Mouse (Mus musculus): ENCODE results near the gene Bmpr1b. TPM values are rescaled to one million over a fixed set of nuclear protein-coding genes. Genes with fewer than 3 reads are reported as not detected.

The Bmpr1b gene
- total RNA-seq, 4 experiments from 2014 or later = 0.22 to 0.35 (median 0.24) TPM

DNA sequence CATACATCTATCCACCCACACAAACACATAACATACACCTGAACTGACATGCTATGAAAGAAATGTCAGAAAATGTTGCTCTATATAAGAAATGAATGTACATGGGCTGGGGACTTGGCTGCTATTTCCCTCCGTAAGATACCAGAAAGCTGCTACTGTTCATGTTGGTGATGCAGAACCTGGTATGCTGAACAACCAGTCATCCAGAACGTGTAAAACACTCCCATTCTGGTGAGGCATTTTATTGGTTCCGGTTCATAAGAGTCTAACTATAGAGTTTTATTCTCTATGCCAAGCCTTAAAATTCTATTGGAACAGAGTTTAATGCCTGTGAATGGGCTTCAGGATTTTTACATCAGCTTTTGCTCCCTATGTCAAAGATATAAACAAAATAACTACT, 55.0 kb downstream of the Bmpr1b start:
- no peak for DNase-seq (ENCODE audit: low spot score)

DNA sequence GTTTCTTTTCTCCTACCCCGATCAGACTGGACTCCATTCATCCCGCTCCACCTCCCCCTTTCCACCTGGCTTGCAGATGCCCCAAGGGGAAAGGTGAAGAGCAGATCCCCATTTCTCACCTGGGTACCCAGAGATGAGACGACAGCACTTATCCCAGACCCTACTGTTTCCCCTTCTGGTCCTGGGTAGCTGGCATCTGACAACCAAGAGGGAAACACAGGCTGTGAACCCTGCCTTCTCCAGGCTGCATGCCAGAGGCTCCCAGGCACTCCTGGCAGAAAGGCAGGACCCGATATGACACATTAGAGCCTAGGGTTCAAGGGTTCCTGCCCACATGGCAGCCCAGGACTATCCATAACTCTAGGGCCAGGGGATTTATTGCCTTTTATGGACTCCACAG, 56.0 kb downstream of the Bmpr1b start:
- no peak for DNase-seq (ENCODE audit: low spot score)

DNA sequence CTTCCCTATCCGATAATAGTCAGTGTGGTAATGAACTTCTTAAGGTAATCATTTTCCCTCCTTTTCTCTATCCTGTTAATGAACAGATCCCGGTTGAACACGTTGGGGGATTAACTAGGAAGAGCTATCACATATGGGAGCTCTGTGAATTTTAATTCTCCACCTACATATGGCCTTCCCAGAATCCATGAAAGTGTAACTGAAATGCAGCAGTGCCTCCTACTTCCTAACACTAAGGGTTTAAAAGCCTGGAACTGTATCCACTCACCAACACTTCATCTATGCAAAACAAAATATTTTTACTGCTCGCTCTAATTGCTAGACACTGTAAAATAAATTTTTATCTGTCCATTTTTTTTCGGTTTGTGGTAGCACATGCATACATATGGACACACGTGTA, 63.0 kb downstream of the Bmpr1b start:
- no peak for DNase-seq (ENCODE audit: low spot score)

DNA sequence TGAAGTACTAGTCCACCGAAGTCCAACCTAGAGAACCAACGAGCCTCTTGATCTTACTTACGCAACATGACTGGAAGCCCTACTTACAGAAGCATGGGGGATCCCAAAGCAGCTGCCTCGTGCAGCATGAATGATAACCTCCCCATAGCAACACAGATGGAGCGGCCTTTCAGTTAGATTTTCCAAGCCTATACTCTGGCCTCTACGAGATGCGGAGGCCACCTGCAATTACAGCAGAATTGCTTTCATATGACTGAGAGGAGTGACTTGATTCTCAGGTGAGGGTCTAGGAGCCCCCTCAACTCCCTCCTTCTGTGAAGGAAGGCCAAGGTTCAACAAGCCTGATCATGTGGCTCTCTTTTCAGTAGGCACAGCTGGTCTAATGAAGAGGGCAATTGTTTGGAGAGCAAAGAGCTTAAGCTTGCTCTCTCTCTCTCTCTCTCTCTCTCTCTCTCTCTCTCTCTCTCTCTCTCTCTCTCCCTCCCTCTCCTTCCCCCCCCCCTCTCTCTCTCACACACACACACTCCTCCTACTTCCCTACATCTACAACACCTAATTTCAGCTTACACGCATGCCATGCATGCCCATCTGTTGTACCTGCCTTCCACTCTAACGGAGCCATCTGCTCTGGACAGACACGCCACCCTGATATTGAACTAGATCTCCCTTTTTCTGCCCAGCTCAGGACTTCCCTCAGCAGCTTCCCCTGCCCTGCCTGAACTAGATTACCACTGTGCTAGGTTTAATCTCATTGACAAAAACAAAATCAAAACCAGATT, 65.0 kb downstream of the Bmpr1b start:
- no peak for DNase-seq (ENCODE audit: low spot score)

DNA sequence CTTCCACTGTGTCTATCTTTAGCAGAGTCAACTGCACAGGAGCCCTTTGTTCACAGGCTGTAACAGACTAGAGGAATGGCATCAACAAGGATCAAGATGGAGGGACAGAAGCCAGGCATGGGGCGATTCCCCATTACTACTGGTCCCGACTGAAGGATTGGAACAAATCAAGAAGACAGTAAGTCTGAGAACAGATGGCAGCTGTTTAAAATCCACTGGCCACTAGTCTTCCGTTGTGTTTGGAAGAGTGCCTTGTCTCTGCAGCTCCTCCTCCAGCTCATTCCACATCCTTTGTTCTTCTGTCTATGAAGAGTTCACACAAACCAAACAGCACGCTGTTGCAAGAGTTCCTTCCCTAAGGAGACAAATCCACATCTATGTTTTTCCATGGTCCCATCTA, 65.6 kb downstream of the Bmpr1b start:
- no peak for DNase-seq (ENCODE audit: low spot score)

DNA sequence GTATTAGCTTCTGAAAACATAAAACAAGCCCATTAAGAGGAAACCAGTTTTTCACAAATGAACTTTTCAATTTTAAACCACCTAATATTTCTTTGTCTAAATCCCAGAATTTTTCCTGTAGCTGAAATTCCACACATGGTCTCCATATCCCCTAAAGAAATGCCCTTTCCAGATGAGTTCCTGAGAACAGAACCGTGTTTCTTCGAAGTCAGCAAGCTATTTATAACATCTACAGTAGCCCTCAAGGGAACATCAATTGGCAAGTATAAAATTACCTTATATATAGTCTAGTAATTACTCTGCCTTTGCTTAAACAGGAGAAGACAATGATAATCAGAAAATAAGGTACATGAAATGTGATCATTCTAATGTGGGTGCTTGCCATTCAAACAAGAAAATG, 70.1 kb downstream of the Bmpr1b start:
- DNase-seq (ENCODE audit: low spot score) = no peak

DNA sequence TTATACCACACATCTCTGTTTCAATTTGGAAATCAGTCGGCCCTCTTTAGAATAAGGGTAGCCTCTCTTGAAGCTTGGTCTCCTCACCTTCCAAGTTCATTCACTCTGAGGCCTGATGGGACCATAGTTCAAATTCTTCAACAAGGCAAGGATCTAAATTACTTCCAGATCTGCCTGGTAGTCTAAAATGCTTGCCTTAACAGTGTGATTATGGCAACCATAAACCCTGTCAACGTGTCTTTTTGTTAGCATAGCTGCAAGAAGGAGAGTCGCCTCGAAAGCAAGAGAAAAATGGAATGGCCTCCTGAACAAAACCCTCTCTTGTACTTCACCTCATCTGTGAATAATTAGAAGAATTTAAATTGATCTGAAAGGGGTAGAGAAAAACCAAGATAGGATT, 75.2 kb downstream of the Bmpr1b start:
- DNase-seq (ENCODE audit: low spot score) = no peak

DNA sequence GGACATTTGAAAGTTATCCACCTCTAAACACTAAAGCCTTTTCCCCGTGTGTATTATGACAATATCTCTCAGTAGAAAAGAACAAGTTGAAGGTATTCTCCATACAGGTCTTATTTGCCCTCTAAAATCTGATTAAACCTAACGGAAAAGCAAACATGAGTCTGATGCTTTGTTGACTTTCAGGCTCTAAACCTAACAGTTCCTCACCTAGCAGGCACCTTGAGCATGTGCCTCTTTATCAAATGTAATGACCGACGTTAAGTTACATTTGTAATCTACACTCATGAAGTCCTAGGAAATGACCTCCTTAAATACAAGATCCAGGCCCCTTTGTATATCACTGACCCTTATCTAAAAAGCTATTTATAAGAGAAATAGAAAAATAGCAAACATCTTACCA, 79.5 kb downstream of the Bmpr1b start:
- DNase-seq (ENCODE audit: low spot score) = no peak

DNA sequence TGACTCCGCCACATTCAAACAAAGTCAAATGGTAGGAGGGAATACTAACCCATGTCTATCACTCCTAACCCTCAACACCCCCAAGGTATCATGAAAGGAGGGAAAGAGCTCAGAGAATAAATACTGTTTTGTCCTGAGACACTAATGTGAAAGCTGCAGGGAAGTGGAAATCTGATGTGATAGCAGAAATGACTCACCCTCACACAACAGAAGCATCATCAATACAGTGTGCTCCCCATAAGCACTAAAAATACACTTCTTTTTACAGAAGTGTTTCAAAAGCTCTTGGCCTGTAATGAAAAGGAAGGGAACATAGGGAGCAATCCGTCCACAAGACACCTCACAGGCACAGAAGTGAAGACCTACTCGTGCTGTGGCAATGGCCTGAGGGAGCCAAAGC, 83.3 kb downstream of the Bmpr1b start:
- DNase-seq (ENCODE audit: low spot score) = no peak

DNA sequence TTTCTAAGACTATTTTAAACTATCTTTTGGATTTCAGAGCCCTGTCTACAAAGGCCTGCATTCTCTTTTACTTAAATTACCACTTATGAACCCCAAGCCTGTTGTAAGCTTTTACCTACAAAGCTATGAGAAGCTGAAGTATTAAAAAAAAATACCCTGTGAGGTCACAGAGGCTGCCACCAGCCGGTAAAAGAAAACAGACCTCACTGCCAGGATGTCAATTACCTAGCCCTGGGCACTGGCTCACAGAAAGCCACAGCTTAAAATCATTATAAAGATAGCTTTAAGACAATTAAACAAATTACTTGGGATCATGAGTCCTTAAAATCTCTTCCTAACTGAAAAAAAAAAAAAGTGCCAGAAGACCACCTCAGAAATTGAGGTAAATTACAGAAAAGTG, 85.1 kb downstream of the Bmpr1b start:
- no peak for DNase-seq (ENCODE audit: low spot score)

DNA sequence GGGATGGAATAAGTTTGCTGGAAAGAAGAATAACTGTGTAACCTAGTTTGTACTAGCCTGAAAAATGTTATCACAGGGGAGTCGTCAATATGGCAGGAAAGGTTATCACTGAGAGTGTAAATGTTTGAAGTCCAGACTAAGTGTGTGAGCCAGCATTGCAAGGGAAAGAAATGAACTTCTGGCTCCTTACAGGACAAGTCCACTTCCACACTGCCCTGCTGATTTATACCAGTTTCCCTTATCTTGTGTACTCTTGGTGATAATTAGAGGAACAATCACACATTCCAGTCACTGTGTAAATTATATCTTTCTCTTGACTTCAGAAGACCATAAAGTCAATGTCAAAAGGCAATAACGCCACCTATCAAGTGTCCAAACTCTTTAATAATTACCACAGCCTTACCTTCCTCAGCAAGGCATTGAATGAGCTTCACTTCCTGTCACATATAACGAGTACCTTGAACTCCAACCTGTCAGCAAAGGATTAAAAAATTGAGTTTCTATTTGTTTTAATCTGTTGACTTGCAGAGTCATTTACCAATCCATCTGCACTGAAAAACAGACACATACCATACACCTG, 91.4 kb downstream of the Bmpr1b start:
- DNase-seq (ENCODE audit: low spot score) = no peak

DNA sequence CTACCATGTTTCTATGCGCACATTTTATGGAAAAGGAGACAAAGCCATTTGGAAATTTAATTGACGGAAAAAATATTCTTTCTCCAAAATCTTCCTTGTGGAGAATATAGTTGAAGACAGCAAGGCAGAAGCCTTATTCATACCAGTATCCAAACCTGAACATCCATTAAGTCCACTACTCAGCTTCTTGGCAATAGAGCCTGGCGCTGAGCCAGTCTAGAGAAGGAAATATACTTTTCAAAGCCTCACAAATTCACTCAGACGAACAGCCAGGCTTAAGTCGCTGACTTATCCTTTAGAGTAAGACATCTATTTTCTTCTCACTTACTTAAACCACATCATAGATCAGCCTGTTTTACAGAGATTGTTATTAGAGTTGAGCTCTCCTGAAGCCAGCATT, 97.6 kb downstream of the Bmpr1b start:
- DNase-seq (ENCODE audit: low spot score) = no peak

DNA sequence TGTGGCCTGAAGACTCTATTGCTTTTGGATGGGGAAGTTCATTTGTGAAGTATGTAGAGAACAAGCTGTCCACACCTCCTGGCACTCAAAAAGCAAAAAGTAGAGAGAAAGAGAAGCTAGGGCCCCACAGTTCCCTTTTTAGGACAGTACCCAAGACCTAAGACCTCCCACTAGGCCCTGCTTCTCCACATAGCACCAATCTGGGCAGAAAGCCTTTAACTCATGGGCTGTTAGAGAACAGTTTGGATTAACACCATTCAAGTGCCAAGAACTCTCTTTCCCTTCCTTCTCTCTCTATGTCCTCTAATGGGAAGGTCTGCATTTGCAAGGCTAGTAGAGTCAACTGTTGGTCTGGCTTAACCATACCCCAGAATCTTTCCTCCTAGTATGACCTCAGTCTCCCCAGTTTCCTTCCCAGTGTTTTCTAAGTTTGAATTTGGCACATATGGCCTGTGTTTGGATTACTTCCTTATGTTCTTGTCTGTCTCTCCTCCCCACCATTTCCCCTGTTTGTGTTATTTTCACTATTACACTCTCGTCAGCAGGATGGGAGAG, 102.4 kb downstream of the Bmpr1b start:
- no peak for DNase-seq (ENCODE audit: low spot score)

DNA sequence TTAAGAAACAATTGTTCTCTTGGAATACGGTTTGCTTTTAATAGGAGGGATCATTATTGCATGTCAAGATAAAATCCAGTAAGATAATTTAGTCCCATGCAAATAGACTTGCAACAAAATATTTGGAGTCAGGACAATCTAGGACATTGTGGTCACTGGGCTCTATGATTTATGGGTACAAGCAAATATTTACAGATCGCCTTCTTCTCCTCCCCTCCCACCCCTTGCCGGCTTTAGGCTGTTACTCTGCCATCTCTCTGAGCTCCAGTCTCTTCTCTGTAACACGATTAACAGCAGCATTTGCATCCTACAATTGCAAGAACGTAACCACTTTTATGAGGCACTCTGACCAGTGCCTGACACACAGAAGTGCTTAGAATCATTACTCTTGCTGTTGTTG, 104.1 kb downstream of the Bmpr1b start:
- no peak for DNase-seq (ENCODE audit: low spot score)

DNA sequence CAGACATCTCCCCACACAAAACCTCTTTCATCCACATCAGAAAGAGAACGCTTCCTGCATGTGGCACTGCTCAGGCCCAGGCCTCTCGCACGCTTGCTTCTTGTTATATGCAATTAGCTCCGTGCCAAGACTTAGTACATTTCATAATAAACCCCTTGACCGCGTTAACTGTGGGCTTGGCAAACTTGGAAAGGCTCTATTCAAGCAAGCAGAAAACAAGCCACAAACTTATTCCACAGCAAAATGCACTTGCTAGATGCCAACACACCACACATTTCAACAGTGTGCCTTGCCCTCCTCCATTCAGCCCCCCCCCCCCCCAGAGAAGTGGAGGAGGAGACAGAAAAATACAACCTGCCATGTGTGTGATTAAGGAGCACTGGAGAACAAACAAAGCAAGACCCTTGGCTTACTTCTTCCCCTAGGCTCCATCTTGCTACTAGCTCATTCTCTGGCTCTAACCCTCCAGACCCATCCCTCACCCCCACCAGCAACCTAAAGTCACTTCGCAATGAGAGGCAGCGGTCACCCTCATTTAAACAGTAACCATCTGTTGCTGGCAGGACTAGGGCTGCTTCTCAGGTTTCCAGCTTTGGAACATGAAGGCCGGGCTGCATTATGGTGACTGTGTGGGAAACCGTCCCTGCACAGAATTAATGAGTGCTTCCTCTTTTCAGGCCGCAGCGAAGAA, 105.5 kb downstream of the Bmpr1b start:
- no peak for DNase-seq (ENCODE audit: low spot score)

DNA sequence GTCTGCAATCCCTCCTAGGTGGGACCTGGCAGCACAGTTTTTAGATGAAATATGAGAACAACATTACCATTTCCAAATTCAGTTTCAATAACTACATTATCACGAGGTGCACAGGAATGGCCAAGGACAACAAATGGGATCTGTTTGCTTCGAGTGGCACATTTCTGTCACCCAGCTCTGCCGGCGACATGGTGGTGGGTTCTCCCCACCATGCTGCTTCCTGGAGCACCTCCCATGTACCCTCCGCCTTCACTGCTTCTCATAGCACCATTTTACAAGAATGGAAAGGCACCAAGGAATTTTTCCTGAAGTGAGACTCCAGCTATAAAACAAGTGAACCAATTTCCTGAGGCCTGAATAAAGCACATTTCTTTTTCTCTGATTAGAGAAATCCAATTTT, 108.0 kb downstream of the Bmpr1b start:
- DNase-seq (ENCODE audit: low spot score) = no peak

DNA sequence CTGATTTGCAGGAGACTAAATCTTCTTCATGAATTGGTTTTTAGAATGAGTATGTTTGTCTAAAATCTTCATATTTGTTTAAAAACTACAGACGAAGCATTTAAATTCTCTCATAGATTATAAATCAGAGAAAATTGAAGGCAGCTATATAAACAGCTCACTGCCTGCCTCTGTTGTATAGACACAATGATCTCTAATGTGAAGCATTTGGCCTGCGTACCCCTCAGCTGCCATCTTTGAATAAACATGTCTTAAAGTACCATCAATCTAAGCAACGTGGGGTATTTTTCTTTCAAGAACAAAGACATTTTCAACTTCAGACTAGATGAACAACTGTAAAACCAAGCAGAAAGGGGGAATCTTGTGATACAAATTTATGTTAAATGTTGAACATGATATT, 109.3 kb downstream of the Bmpr1b start:
- no peak for DNase-seq (ENCODE audit: low spot score)

DNA sequence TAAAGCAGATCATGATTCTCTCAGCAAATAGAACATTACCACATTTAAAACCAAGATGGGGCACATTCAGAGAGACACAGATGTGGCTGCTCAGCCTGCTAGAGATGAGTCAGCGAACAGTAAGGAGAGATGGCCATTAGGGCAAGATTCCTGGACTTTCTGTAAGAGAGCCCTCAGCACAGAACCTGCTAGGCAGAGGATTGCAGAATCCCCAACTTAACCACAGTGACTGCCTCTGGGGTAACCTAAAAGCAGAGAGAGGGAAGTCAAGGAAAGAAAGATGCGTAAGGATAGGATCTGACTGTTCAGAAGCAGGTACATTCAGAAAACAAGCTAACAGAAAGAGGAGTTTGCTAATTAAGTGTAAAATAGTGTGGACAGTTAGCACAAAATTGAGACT, 118.5 kb downstream of the Bmpr1b start:
- no peak for DNase-seq (ENCODE audit: low spot score)

DNA sequence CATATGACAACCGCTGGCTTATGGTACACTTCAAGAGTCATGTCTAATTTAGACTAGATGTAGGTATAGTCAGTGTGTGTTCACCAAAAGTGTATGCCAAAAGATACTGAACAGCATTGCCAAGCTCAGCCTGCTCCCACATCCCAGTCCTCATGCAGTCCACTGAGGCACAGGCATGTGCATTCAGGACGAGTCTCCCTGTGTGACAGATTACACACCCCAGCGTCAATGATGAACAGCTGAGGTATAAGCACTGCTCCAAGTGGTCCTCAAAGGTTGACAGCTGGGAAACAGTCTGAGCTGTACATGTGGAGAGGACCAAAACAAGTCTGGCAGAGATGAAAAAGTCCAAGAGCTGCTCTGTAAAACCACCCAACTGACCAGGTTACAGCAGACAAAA, 119.6 kb downstream of the Bmpr1b start:
- no peak for DNase-seq (ENCODE audit: low spot score)

DNA sequence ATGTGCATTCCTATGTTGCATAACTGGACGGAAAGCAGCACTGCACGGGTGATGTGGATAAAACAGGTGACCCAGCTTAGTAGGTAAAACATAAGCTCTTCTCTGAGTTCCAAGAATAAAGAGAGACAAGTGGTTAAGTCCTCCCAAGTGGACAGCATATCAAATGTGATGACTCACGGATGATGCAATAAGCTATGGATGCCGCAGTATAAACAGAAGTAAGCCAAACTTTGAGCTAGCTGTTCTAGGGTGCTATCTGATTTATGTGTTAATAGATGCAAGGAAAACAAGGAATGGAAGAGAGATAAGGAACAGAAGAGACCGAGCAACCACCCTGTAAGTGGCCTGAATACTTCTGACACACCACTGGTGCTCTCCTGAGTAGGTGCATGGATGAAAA, 120.1 kb downstream of the Bmpr1b start:
- no peak for DNase-seq (ENCODE audit: low spot score)

DNA sequence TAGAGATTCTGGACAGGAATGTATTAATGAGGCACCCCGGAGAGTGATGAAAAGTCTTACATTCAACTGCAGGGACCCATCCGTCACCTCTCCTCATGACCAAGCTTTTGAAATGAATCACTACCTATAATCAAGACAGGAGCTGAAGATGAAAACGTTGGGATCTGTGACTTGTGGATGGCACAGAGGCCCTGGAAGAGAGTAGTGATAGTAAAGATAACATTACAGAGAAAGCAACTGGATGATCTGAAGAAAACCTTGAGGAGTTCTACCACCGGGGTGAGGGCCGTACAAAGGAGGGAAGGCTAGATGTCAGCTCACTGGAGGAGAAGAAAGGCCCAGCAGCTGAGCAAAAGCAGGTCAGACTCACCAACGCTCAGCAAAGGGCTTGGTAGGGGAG, 120.7 kb downstream of the Bmpr1b start:
- DNase-seq (ENCODE audit: low spot score) = no peak

DNA sequence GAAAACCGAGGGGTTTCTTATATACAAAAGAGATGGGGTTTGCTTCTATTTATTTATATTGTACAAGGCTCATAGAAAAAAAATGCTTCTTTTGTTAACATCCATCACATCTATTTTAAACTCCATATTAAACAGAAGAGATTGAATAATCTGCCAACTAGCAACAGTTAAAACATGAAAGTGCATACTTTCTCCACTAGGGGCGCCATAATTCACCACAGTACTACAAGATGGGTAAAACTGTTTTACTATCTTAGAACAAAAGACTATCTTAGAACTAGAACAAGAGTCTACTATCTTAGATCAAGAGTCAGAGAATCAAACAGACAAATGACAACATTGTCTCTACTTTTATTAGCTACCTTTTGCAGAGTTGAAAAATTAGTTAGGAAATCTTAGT, 125.8 kb downstream of the Bmpr1b start:
- DNase-seq (ENCODE audit: low spot score) = no peak

DNA sequence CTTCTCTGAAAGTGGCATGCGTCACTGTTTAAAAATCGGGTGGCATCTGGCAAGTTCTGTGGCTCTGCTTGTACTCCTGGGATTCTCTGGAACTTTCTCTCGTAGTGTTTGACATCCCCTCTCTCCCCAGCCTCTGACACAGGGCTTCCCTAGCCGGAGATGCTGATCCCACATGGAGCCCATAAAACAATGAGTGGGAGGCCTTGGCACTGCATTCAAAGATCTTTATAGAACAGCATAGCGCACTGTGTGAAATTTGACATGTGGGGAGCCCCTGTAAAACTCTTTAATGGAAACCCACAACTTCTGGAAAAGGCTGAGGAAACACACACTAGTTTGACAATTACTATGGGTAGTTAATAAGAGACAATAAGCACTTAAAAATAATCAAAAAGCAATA, 126.2 kb downstream of the Bmpr1b start:
- no peak for DNase-seq (ENCODE audit: low spot score)

All from heart, adult 8-10 months (tissue).